Mouse (Mus musculus): ENCODE measurements around the gene Tmem131.
"Not testable (repeated sequence)": the region's sequence is repeated elsewhere in the genome, so short reads cannot be mapped to it uniquely, and the experiment has no call there.

DNA sequence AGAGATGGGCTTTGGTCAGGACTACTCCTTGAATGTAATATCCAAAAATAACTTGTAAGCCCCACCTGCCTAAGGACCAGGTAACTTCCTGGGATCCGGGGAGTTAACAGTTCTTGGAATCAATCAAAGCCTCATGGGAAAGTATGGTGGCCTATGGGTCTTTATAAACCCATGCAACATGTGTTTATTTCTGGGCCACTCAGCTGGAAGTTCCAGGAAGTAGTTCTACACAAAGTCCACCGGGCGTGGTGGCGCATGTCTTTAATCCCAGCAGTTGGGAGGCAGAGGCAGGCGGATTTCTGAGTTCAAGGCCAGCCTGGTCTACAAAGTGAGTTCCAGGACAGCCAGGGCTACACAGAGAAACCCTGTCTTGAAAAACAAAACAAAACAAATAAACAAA lies 49.7 kb downstream of the Tmem131 start:
- TF ChIP-seq CTCF, EP300 (IDR thresholded peaks at IDR 0.05; ENCODE audit: low read depth): not testable (repeated sequence)
